Mouse (Mus musculus) stomach, embryonic 15.5 days (tissue): ENCODE results near the gene Ei24. TPM values are rescaled to one million over a fixed set of nuclear protein-coding genes. Genes with fewer than 3 reads are reported as not detected.

Source experiments
- ATAC-seq: fragments of 200-750 bp; cut with Nextera tagmentation; 2 replicates; pipeline ENCODE4 v1.8.0; 2017; ENCODE audit warnings: low read depth, moderate number of reproducible peaks, moderate TSS enrichment; ENCODE audit not compliant: insufficient read depth, low FRiP score
- H3K27ac ChIP-seq: fragments of 300-500 bp; sonication (generic); 2 replicates; pipeline ENCODE4 v1.5.1; 2015; ENCODE audit warnings: mild to moderate bottlenecking, inconsistent platforms
- H3K27me3 ChIP-seq: fragments of 300-500 bp; sonication (generic); replicated peaks from 2 replicates; pipeline ENCODE4 v1.6.1; 2015; ENCODE audit warnings: inconsistent platforms
- H3K36me3 ChIP-seq: fragments of 300-500 bp; sonication (generic); 2 replicates; pipeline ENCODE4 v1.6.1; 2015; ENCODE audit warnings: inconsistent platforms
- H3K4me1 ChIP-seq: fragments of 300-500 bp; sonication (generic); 2 replicates; pipeline ENCODE4 v1.6.1; 2015; ENCODE audit warnings: inconsistent platforms
- H3K4me2 ChIP-seq: fragments of 300-500 bp; sonication (generic); 2 replicates; pipeline ENCODE4 v1.6.1; 2015; ENCODE audit warnings: mild to moderate bottlenecking, inconsistent platforms
- H3K4me3 ChIP-seq: fragments of 300-500 bp; sonication (generic); replicated peaks from 2 replicates; pipeline ENCODE4 v1.5.1; 2015; ENCODE audit warnings: inconsistent platforms
- H3K9ac ChIP-seq: fragments of 300-500 bp; sonication (generic); 2 replicates; pipeline ENCODE4 v1.6.1; 2015; ENCODE audit warnings: inconsistent platforms
- H3K9me3 ChIP-seq: fragments of 300-500 bp; sonication (generic); 2 replicates; pipeline ENCODE4 v1.6.1; 2016; ENCODE audit warnings: inconsistent platforms
- WGBS: fragments of 180-500 bp; shearing (Covaris S2); methylation state at CpG from one replicate; pipeline ENCODE4 v1.1.7; 2015; 5-methylcytosine and 5-hydroxymethylcytosine counted together
- polyA plus RNA-seq: library from polyadenylated mRNA; unstranded; fragments of >200 nt; fragmentation: Nextera tagmentation; extraction: Ambion mirVana; gene quantifications from 2 replicates; pipeline ENCODE4 v1.2.1, GENCODE M21; 2015

Gene Ei24
- polyA plus RNA-seq, result 94.8 and 99.4 TPM in 2 replicates

DNA sequence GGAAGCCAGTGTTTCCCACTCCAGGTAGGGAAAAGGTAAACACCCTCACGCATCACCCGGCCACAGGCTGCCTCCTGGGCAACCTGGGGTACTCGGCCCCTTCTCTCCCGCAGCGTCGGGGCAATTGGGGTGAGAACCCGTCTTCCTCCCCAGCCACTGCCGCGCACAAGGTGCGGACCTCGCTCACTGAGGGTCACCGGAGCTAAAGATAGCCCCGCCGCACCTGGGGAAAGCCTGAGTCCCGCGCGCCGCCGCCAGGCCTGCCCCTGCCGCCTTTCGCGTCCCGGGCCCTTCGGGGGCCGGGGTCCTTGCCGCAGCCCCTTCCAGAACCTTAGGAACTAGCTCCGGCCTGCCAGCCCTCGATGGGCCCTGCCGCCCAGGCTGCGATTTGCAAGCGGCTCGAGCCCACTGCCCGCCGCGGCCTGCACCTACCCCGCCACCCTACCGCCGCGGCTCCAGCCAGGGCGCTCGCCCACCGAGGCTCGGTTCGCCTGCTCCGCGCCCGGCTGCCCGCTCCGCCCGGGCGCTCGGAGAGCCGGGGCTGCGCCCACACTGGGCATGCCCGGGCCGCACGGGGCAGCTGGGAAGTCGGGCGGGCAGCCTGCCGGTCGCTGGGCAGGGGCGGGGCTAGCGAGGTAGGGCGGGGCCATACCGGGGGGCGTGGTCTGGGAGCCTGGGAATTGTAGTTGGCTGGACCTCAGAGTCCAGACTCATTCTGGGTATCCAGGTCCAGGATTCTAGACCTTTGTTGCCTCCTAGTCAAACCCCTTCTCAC lies at the start of gene Ei24:
Gene Ei24 (minus strand): TSS at position 613 of the 775 bp plus-strand sequence.
- peak within 1 kb of the TSS; percentile 76 for H3K27ac ChIP-seq
- 0 out of 2 replicates have a peak, but pooled peaks cover 2% of the 10 kb centered on the region for H3K36me3 ChIP-seq
- peak within 1 kb of the TSS; percentile 95 for H3K9ac ChIP-seq
- peak; percentile 98 for ATAC-seq
- no peaks in the 10 kb centered on the region for H3K9me3 ChIP-seq
- peak within 1 kb of the TSS; percentile 97 for H3K4me3 ChIP-seq
- H3K4me2 ChIP-seq, result peak within 1 kb of the TSS; percentile 75
- under 1% methylated on average over 57 of the region's 66 CpGs for WGBS
- no peaks in the 10 kb centered on the region for H3K27me3 ChIP-seq
- H3K4me1 ChIP-seq, result peaks cover 3% of the 10 kb centered on the region; the same call in 1 of the 2 replicates

DNA sequence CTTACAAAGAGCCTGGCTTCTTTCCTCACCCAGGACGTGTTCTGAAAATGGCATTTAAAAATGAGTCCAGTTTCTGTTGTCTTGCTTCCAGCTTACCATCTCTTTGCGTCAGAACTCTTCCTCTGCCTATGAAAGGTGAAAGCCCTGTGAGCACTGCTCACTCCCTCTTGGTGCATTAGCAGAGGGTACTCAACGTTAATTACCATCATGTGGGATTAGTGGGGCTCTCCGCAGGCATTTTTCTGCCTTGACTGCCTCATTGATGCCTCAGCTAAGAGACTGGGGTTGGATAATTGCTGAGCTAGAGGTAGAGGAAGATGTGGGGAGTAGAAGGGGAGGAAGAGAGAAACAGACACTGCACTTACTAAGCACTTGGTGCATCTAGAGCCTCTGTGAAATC lies 49.2 kb upstream of the Ei24 start:
- Histone ChIP-seq H3K9ac (no peak overlapping the region), H3K4me1 (no peaks in the 10 kb centered on the region), H3K4me3 (no peak overlapping the region), H3K27me3 (no peaks in the 10 kb centered on the region), H3K9me3 (no peaks in the 10 kb centered on the region), H3K4me2 (no peak overlapping the region), H3K27ac (no peak overlapping the region), H3K36me3 (no peaks in the 10 kb centered on the region)
- no peak for ATAC-seq
- 52% methylated on average over 4 of the region's 4 CpGs for WGBS

DNA sequence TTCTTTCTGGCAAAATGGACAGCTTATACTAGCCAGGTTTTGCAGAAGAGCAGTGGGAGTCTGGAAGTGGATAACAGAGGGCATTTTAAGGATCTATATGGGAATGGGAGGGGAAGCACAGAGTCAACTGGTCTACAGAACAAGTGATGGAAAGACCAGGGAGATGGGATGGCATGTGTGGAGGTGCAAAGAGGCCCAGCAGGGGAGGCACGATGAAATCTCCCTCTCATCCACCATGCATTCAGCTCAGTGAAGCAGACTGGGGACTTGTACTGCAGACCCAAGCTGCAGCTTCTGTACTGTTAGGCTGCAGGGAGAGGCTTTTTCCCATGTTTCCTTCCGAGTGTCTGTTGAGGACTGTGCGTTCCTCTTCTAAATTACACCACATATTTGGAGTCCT lies 36.7 kb upstream of the Ei24 start:
- WGBS, result 45% methylated on average over 3 of the region's 3 CpGs
- H3K9me3 ChIP-seq, result no peaks in the 10 kb centered on the region
- H3K36me3 ChIP-seq, result no peaks in the 10 kb centered on the region
- no peak overlapping the region for H3K9ac ChIP-seq
- H3K27ac ChIP-seq, result no peak overlapping the region
- no peak for ATAC-seq
- H3K4me1 ChIP-seq, result peaks cover 7% of the 10 kb centered on the region
- H3K4me3 ChIP-seq, result peak overlapping the region; percentile 42; the same call in 1 of the 2 replicates
- 0 out of 2 replicates have a peak, but pooled peaks cover 3% of the 10 kb centered on the region for H3K27me3 ChIP-seq
- peak overlapping the region; percentile 68 for H3K4me2 ChIP-seq

DNA sequence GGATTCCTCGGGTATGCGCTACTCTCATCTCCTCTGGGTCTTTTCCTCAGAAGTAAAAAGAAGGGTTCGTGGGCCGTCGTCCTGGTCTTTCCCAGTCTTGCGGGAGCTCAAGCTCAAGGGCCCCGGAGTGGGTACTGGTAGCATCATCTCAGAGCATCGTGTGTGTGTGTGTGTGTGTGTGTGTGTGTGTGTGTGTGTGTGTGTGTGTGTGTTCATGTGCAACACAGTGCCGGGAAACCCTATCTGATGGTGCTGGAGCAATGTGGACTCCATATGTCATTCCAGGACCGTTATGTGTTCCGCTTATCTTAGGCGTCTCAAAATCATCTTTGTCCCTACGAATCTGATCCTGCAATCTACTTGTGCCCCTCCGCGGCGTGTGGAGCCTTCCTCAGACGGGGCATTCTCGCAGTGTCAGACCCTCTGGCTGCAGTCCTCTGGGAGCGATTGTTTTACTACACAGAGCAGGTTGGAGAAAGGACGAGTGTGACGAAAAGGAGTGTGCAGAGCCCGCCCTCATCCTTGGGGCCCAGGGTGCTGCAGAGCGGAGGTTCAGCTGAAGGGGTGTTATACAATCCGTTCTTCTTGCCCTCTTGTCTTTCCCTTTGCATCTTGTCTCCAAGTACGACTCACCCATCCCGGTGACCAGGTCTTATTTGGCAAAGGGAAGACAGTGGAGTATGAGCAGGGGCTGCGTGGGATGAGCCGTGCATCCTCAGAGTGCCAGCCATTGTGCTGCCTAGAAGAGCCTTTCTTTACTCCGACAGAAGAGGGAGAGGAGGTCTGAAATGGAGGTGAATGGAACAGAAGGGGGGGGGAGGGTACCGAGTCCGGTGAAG lies 36.1 kb upstream of the Ei24 start:
- peak overlapping the region; percentile 42 for H3K4me3 ChIP-seq

DNA sequence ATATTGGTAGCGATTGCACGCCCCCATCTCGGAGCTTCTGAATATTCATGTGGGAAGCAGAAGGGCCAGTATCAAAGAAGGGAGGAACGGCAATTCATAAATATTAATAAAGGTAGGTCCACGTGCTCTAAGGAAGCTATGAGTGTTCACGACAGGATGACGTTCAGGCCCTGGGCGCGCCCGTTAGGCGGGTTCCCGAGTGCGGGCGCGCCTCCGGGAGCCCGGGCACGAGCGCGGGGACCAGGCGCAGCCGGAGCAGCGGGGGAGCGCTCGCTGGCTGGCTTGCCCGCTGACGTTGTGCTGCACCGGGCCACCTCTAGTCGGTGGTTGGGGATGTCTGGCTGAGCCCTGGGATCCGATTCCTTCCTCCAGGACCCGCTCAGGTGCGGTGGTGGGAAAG lies 35.3 kb upstream of the Ei24 start:
- Histone ChIP-seq H3K4me2 (peak overlapping the region; percentile 68), H3K9ac (peak overlapping the region; percentile 22; the same call in 1 of the 2 replicates), H3K4me3 (peak overlapping the region; percentile 42), H3K9me3 (no peaks in the 10 kb centered on the region), H3K4me1 (peaks cover 7% of the 10 kb centered on the region), H3K36me3 (no peaks in the 10 kb centered on the region), H3K27ac (no peak overlapping the region), H3K27me3 (0 out of 2 replicates have a peak, but pooled peaks cover 3% of the 10 kb centered on the region)
- peak; percentile 86 for ATAC-seq
- WGBS, result under 1% methylated on average over 32 of the region's 32 CpGs

More for the DNA sequence above, 36.1 kb upstream of the Ei24 start:
- Histone ChIP-seq H3K36me3 (no peaks in the 10 kb centered on the region), H3K4me1 (peaks cover 7% of the 10 kb centered on the region), H3K4me2 (peak overlapping the region; percentile 68), H3K27ac (no peak overlapping the region), H3K9me3 (no peaks in the 10 kb centered on the region), H3K9ac (peak overlapping the region; percentile 22; the same call in 1 of the 2 replicates), H3K27me3 (0 out of 2 replicates have a peak, but pooled peaks cover 3% of the 10 kb centered on the region)
- 3% methylated on average over 31 of the region's 31 CpGs for WGBS
- no peak for ATAC-seq

DNA sequence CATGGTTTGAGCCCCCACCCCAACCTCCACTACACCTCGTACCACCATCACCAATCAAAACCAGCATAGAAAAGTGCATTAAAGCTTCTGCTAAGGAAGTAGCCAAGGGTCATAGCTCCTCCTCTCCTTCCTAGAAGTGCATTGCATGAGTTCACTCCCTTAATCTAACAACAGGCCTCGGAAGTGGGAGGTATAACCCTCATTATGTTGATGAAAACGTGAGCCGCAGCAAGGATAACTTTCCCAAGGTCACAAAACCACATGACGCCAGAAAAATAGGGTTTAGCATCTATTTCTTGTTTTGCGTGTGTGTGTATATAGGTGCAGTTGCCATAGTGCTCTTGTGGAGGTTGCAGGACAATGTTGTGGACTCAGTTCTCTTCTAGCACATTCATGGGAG lies 34.2 kb upstream of the Ei24 start:
- WGBS, result 66% methylated on average over 6 of the region's 6 CpGs
- Histone ChIP-seq H3K27ac (no peak overlapping the region), H3K36me3 (no peaks in the 10 kb centered on the region), H3K9ac (no peak overlapping the region), H3K4me1 (peaks cover 7% of the 10 kb centered on the region), H3K4me3 (no peak overlapping the region), H3K27me3 (0 out of 2 replicates have a peak, but pooled peaks cover 3% of the 10 kb centered on the region), H3K9me3 (no peaks in the 10 kb centered on the region), H3K4me2 (no peak overlapping the region)
- no peak for ATAC-seq

DNA sequence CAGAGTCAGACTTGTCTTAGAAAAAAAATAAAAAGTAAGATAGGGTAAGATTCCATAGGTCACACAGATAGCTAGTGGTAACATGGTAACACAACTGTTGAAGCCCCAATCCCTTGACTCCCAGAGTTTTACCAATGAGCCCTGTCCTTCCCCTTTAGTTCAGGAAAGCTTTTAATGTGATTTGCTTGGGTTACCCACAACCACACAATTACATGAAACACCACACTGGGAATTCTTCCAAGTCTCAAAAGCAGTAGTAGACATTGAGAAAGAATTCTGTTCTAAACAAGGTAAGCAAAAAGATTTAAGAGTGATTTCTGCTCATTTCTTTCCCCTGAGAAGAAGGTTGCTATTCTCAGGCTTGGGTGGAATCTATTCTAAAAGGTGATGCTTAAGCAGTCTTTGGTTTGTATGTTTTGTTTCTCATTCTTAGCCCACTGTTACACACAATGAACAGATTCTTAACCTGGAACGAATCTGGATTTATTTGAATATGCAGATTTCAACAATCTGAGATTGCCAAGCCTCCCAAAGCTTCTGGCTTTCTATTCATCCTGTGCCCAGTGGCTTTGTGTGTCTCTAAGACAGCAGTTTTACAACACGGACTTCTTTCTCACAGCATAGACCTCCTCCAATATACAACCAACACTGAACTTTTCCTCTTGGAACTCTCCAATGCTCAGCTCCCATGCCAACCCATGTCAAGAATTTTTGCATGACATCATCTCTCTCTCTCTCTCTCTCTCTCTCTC lies 29.6 kb upstream of the Ei24 start:
- no peak for ATAC-seq
- Histone ChIP-seq H3K27ac (no peak overlapping the region), H3K9ac (no peak overlapping the region), H3K27me3 (no peaks in the 10 kb centered on the region), H3K9me3 (no peaks in the 10 kb centered on the region), H3K4me1 (no peaks in the 10 kb centered on the region), H3K36me3 (no peaks in the 10 kb centered on the region), H3K4me2 (no peak overlapping the region), H3K4me3 (no peak overlapping the region)
- WGBS, result 58% methylated on average over 2 of the region's 2 CpGs

DNA sequence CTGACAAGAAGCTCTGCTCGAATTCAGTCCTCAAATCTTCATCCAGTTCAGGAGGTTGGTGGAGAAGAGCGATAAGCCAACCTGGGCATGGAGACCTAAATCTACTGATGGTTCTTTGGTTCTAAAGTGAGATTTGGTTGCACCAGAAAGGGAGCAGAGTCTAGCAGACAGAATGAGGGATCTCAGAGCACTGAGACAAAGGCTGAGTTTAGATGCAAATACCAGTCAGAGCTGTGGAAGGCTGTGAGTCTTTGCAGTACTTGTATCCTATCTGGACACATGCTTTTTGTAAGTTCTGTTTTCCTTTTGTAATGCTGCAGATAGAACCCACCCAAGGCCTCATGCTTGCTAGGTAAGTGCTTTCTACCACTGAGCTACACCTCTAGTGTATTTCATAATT lies 24.8 kb upstream of the Ei24 start:
- H3K27me3 ChIP-seq, result no peaks in the 10 kb centered on the region
- no peak overlapping the region for H3K4me3 ChIP-seq
- H3K9ac ChIP-seq, result no peak overlapping the region
- no peak for ATAC-seq
- H3K4me2 ChIP-seq, result no peak overlapping the region
- no peak overlapping the region for H3K27ac ChIP-seq
- no peaks in the 10 kb centered on the region for H3K4me1 ChIP-seq
- 32% methylated on average over 2 of the region's 2 CpGs for WGBS
- H3K36me3 ChIP-seq, result no peaks in the 10 kb centered on the region
- H3K9me3 ChIP-seq, result no peaks in the 10 kb centered on the region

DNA sequence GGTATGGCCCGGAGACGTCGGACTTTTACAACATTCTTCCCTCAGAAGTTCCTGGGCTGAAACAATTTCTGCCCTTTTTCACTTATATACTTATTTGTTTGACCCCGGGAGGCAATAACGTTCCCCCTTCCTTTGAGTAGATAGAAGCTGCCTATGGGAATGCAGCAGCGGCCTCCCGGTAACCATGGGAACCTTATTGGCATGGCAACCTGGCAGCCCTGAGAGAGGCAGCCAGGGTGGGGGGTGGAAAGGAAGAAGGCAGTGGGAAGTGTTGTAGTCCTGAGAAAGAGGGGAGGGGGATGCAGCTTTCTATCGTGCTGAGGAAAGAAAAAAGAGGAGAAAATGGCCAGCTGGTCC lies 24.4 kb upstream of the Ei24 start, which contains the start of gene Fez1:
Gene Fez1 (plus strand): TSS at position 221 of the 357 bp plus-strand sequence.
- 3% methylated on average over 8 of the region's 8 CpGs for WGBS
- Histone ChIP-seq H3K4me3 (no peak within 1 kb of the TSS), H3K4me1 (no peaks in the 10 kb centered on the region), H3K36me3 (no peaks in the 10 kb centered on the region), H3K27ac (no peak within 1 kb of the TSS), H3K9ac (no peak within 1 kb of the TSS), H3K27me3 (no peaks in the 10 kb centered on the region), H3K9me3 (no peaks in the 10 kb centered on the region), H3K4me2 (0 out of 2 replicates have a peak within 1 kb of the TSS, but pooled peaks have one; percentile 11)
- ATAC-seq, result peak; percentile 31; the same call in 1 of the 2 replicates

DNA sequence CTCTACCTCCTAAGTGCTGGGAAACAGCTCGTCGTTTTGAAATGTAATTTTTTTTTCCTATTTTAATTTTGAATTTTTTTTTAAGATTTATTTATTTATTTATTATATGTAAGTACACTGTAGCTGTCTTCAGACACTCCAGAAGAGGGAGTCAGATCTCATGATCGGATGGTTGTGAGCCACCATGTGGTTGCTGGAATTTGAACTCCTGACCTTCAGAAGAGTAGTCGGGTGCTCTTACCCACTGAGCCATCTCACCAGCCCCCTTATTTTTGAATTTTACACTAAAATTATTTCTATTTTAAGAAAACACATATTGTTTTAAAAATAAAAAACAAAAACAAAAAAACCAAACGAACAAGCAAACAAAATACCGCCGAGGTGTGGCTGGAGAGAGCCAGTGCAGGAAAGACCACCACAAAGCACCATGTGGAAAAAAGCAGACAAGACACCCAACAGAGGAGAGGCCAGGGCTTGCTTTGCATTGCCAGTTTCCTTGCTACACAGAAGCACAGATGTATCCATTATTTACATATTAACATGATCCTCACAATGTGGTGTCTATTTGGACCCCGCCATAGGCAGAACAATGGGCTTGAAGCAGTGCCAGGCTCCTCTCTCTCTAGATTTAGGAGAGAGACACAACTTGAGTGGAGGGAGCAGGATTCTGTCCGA lies 23.9 kb upstream of the Ei24 start:
- Histone ChIP-seq H3K4me1 (no peaks in the 10 kb centered on the region), H3K9me3 (no peaks in the 10 kb centered on the region), H3K9ac (no peak overlapping the region), H3K4me2 (0 out of 2 replicates have a peak overlapping the region, but pooled peaks have one; percentile 11), H3K27ac (no peak overlapping the region), H3K27me3 (no peaks in the 10 kb centered on the region), H3K4me3 (no peak overlapping the region), H3K36me3 (no peaks in the 10 kb centered on the region)
- ATAC-seq, result no peak
- WGBS, result 40% methylated on average over 9 of the region's 9 CpGs

DNA sequence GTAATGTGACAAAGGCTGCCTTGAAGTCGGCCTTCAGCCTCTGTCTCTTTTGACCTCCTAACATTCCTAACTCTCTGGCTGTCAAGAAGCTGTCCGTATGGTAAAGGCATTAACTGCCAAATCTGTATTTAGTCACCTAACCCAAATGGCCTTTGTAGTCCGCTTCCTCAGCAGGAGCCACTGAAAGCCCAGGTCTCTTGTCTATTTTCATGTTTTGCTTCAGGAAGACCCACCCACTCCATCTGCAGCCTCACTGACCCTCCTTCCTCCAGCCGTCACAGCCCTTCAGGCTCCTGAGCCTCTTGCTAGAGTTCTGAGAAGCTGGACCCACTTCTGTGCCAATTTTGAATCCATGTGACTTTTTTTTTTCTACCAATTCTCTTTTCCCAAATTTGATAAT lies 21.7 kb upstream of the Ei24 start:
- H3K36me3 ChIP-seq, result no peaks in the 10 kb centered on the region
- no peak overlapping the region for H3K27ac ChIP-seq
- no peaks in the 10 kb centered on the region for H3K9me3 ChIP-seq
- no peak overlapping the region for H3K9ac ChIP-seq
- no peak overlapping the region for H3K4me3 ChIP-seq
- ATAC-seq, result no peak
- H3K4me2 ChIP-seq, result no peak overlapping the region
- H3K4me1 ChIP-seq, result no peaks in the 10 kb centered on the region
- H3K27me3 ChIP-seq, result no peaks in the 10 kb centered on the region
- 54% methylated on average over 4 of the region's 4 CpGs for WGBS
